Mouse (Mus musculus): ENCODE measurements around the gene Aoah.
A peak's percentile ranks its signal among the peaks of the same experiment; 100 is the strongest.

The Aoah gene

DNA sequence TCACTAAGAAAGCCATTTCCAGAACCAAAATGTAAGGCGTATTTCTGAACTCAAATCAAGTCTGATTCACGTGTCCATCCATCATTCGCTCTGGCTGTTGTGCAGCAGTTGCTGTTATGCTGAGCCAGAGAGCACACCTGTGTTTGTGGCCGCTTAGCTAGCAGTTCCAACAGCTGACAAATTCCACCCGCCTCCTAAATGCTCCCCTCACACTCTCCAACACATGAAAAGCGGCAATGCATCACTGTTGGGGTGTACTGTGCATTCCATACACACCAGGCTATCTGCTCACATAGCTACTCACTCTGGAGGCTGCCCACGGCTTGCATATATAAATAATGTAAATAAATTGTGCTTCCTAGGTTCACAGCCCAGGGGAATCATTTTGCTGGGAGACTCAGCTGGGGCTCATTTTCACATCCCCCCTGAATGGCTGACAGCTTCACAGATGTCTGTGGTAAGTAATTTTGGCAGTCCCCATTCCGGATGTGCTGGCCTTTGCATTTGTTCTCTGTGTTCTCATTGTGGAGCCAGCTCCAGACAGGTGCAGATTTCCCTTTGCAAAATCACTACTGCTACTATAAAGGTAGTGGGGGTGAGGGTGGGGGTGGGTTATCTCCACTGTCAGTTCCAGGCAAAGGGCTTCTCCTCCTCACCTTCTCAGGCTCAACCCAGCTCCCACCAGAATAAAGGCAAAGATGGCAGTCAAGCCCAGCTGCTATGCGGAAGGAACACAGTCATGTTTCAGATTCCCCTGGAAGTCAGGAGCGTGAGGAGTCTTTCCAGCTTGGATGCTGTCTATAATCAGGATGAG lies 123.0 kb downstream of the Aoah start:
- DNase-seq (ENCODE audit: low spot score): no peak

DNA sequence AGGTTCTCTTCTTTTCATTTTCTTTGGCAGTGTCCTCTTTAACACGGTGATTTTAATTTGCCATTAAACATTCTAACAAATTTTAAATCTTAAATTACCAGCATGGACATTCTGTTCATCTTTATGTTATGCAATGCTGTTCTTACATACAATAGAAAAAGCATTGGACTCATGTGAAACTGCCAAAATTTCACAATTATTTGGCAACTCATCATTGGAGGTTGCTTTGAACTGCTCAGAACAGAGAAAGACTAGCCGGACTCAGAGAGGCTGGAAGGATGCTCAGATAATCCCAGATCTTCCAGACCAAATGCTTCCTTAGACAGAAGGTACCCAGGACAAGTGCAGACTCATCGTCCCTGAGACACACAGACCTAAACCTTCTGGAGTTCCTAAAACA lies 126.5 kb downstream of the Aoah start:
- no peak for DNase-seq (ENCODE audit: low spot score)

- no peak for DNase-seq (ENCODE audit: low spot score)
These were observed 142.1 kb downstream of the Aoah start for GRCm38 (mm10) chr13:20936016-20936415.

GRCm38 (mm10) chr13:20937452-20937851 lies 143.5 kb downstream of the Aoah start:
- peak; percentile 38 for DNase-seq (ENCODE audit: low spot score)

DNA sequence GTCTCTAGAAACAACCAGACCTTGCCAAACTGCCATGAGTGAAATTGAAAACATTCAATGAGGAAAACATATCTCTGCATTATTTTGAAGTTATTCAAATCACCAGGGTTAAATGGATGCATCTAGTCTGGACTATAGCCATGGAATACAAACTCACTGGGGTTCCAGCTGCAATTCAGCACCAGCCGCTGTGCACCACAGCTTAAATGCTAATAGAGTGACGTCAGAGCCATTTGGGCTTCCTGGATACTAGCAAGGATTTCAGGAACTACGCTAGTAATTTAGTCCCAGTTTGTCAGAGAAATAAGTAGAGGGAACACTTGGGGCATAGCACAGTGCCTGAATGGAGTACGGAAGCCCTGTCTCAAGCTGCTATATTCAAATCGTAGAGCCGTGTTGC lies 145.2 kb downstream of the Aoah start:
- no peak for DNase-seq (ENCODE audit: low spot score)

DNA sequence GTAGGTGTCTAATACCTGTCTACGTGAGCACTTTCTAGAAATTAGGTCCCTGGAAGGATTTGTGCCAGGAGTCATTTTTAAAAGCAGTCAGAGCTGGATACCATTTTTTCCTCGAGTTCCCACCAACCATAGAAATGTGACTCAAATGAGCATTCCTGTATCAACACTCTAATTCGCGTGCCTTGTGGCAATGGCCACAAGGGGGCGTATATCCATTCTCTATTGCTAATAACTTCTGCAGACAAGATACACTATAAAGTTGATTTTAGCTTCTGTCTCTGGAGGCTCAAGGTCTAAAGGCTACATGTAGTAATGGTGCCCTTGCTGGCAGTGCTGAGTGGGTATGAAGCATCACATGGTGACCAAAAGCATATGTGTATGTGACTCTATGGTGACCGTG lies 146.5 kb downstream of the Aoah start:
- DNase-seq (ENCODE audit: low spot score): no peak

GRCm38 (mm10) chr13:20941707-20942106 lies 147.8 kb downstream of the Aoah start:
- DNase-seq (ENCODE audit: low spot score): no peak

DNA sequence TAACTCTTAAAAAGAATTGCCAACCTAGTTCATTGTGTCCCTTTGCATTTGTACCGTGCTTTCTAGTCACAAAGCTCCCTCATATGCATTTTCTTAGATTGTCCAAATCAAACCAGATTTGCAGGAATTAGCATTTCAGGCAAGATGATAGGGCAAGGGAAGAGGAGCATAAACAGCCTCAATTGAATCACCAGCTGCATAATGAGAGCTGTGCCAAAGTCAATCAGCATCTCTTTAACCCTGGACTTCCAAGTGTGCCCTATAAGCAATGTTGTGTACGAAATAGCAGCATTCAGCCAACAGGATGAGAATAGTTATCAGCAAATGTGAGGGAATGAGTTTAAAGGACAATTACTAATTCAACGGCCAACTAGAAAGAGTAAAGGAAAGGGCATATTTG lies 169.2 kb downstream of the Aoah start:
- DNase-seq (ENCODE audit: low spot score): no peak

GRCm38 (mm10) chr13:20981234-20982230 lies 187.6 kb downstream of the Aoah start:
- no peak for DNase-seq (ENCODE audit: low spot score)

- DNase-seq (ENCODE audit: low spot score): no peak
These were observed 191.6 kb downstream of the Aoah start for GRCm38 (mm10) chr13:20985510-20985909.

DNA sequence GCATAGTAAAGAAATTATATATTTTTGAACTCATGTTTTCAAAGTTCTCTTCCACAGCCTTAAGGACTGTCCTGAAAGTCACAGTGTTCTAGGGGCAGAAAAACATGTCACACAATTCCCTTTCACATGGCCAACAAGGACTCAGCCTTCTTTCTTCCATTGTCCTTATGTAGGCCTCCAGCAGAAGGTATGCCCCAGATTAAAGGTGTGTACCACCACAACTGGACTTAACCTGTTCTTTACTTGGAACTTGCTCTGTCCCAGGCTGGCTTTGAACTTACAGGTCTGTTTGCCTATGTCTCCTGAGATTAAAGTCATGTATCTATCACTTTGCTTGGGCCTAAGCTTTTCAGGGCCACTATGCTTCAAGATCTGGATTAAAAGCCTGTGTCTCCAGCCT lies 192.0 kb downstream of the Aoah start:
- no peak for DNase-seq (ENCODE audit: low spot score)

GRCm38 (mm10) chr13:21005238-21005637 lies 211.3 kb downstream of the Aoah start:
- DNase-seq (ENCODE audit: low spot score): no peak

- DNase-seq (ENCODE audit: low spot score): no peak
These were observed 211.9 kb downstream of the Aoah start for GRCm38 (mm10) chr13:21005642-21006320.

- DNase-seq (ENCODE audit: low spot score): no peak
These were observed 212.4 kb downstream of the Aoah start for GRCm38 (mm10) chr13:21006321-21006653.

DNA sequence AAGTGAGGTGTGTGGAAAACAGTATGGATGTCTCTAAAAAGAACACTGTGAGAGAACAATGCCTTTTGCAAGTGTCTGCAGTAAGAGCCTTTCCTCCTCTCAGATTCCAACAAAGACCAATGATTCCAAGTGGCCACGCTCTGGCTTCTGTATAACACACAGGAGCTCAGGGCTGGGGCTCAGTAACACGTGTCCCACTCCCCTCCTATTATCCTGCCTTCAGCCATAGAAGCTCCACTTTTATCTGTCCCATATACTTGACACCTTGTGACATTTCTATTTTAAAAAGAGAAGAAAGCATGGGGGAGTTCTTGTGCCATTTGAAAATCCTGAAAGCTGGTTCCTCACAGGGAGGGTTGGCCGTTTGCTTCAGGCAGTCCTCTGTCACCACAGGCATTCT lies 219.7 kb downstream of the Aoah start:
- DNase-seq (ENCODE audit: low spot score): no peak

GRCm38 (mm10) chr13:21024831-21025230 lies 230.9 kb downstream of the Aoah start:
- no peak for DNase-seq (ENCODE audit: low spot score)

DNA sequence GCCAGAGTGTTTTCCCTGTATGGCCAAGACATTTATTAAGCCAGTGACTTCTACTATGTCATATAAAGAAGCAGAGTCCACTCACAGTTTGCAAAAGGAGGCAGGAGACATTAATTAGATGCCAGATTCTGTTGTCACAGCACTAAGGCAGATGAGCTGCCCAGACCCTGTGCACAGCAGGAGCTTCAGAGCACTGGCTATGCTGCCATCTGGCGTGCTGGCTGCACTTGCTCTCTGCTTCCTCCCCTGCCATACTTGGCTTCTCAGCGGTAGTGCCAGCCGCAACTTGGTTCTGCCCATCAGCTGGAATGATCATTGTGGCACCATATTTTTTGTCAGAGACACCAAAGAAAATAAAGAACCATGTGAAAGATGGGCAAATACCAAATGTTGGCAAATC lies 239.3 kb downstream of the Aoah start:
- DNase-seq (ENCODE audit: low spot score): no peak

GRCm38 (mm10) chr13:21035011-21035410 lies 241.1 kb downstream of the Aoah start:
- no peak for DNase-seq (ENCODE audit: low spot score)

- no peak for DNase-seq (ENCODE audit: low spot score)
These were observed 242.1 kb downstream of the Aoah start for GRCm38 (mm10) chr13:21035981-21036380.

DNA sequence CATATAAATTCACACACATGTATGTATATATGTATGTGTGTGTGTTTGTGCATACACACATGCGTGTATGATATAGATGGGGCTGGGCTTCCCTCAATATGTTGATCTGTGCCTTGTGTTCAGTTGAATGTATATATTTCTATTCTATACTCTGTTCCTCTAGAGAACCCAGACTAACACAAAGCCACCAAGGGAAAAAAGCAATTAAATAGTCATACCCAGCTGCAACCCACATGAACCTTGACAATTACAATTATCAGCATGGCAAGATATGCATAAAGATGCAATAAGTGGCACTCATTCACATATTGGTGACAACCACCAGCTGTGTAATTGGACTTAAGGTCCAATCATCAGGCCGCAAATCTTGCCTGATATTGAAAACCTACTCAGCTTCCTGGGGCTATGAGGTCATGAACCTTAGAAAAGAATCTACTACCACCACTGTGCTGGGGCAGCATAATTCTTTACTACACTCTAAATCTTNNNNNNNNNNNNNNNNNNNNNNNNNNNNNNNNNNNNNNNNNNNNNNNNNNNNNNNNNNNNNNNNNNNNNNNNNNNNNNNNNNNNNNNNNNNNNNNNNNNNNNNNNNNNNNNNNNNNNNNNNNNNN lies 246.8 kb downstream of the Aoah start:
- DNase-seq (ENCODE audit: low spot score): no peak

DNA sequence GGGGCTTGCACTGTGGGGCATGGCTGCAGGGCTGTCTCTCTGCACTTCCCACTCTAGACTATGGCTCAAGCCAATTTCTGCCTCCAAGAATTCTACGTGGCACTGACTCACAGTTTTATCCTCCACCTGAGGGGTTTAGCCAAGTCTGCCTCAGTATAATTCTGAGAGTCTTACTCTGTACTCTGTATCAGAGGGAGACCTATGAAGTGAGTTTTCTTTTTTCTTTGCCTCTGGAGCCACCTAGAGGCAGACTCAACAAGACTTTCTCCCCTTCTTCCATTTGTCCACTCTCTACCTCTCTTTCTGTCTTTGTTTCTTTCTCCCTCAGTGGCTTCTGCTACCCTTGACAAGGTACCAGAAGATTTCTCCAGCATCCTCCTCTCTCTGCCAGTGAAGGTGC lies 256.2 kb downstream of the Aoah start:
- DNase-seq (ENCODE audit: low spot score): no peak

DNA sequence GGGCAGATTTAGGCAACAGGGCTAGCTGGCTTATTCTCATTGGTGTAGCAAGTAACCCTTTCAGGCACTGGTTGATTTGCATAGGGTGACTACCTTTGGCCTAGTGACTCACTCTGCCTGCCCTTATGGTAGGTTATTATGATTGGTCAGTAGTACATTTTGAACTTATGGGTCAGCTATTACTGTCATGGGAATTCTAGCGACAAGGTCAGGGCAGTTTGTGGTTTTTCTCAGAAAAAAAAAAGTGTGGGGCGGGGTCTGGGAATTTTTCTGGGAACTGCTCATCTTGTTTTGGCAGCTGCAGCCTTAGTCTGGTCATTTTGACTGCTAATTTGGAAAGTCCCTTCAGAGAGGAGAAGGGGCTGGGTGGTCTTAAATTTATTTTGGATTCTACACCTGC lies 272.1 kb downstream of the Aoah start:
- DNase-seq (ENCODE audit: low spot score): no peak
